Mouse (Mus musculus): ENCODE data around the gene Cfap74.

GRCm38 (mm10) chr4:155473319-155473718, 64.3 kb downstream of the Cfap74 start:
- TF ChIP-seq E2F4 (IDR thresholded peaks at IDR 0.05; ENCODE audit: borderline replicate concordance, low read depth, low read length), result no peak
- TF ChIP-seq CTCF (IDR thresholded peaks at IDR 0.05 in 2 of 3, conservative IDR thresholded peaks at IDR 0.05 in 1 of 3; ENCODE audit: control insufficient read depth in 1 of 3, insufficient read depth in 1 of 3, low read depth in 2 of 3, low read length in 3 of 3, poor library complexity in 1 of 3, severe bottlenecking in 1 of 3), result no peak
- no peak for TF ChIP-seq MYC (IDR thresholded peaks at IDR 0.05; ENCODE audit: low read depth, low read length)
- no peak for TF ChIP-seq USF2 (IDR thresholded peaks at IDR 0.05; ENCODE audit: borderline replicate concordance in 1 of 2, insufficient read depth in 1 of 2, low read depth in 1 of 2, low read length in 2 of 2)
- no peak for TF ChIP-seq MAZ (IDR thresholded peaks at IDR 0.05; ENCODE audit: low read depth, low read length)
- TF ChIP-seq POLR2AphosphoS2 (IDR thresholded peaks at IDR 0.05; ENCODE audit: low read length), result no peak
- TF ChIP-seq JUND (IDR thresholded peaks at IDR 0.05; ENCODE audit: low read depth, low read length), result no peak
- no peak for TF ChIP-seq POLR2A (IDR thresholded peaks at IDR 0.05; ENCODE audit: control insufficient read depth in 1 of 2, insufficient read depth in 1 of 2, low read depth in 1 of 2, low read length in 2 of 2, poor library complexity in 1 of 2)
- no peak for TF ChIP-seq CHD2 (IDR thresholded peaks at IDR 0.05; ENCODE audit: low read length)
- TF ChIP-seq ELF1 (IDR thresholded peaks at IDR 0.05; ENCODE audit: low read depth, low read length), result no peak
- no peak for TF ChIP-seq TCF12 (IDR thresholded peaks at IDR 0.05; ENCODE audit: low read depth, low read length)
- TF ChIP-seq TAL1 (IDR thresholded peaks at IDR 0.05; ENCODE audit: low read length), result no peak
- no peak for TF ChIP-seq EP300 (IDR thresholded peaks at IDR 0.05; ENCODE audit: low read depth in 1 of 2, low read length in 2 of 2)
- TF ChIP-seq NELFE (IDR thresholded peaks at IDR 0.05; ENCODE audit: low read depth, low read length), result no peak
